Mouse (Mus musculus) CD8-positive naive resting alpha-beta T cell, adult 57 days (primary cell): ENCODE results near the gene Thada. TPM values are rescaled to one million over a fixed set of nuclear protein-coding genes. Genes with fewer than 3 reads are reported as not detected.

ENCODE experiments used
- total RNA-seq: library from RNA; stranded (reverse); gene quantifications from one replicate; pipeline ENCODE4 v1.2.4, GENCODE M21; 2023

Gene Thada
- 133 TPM for total RNA-seq

GRCm38 (mm10) chr17:84465753-84466608, at the start of gene Thada:
Gene Thada, minus strand, starts transcription at chr17:84466205.

DNA sequence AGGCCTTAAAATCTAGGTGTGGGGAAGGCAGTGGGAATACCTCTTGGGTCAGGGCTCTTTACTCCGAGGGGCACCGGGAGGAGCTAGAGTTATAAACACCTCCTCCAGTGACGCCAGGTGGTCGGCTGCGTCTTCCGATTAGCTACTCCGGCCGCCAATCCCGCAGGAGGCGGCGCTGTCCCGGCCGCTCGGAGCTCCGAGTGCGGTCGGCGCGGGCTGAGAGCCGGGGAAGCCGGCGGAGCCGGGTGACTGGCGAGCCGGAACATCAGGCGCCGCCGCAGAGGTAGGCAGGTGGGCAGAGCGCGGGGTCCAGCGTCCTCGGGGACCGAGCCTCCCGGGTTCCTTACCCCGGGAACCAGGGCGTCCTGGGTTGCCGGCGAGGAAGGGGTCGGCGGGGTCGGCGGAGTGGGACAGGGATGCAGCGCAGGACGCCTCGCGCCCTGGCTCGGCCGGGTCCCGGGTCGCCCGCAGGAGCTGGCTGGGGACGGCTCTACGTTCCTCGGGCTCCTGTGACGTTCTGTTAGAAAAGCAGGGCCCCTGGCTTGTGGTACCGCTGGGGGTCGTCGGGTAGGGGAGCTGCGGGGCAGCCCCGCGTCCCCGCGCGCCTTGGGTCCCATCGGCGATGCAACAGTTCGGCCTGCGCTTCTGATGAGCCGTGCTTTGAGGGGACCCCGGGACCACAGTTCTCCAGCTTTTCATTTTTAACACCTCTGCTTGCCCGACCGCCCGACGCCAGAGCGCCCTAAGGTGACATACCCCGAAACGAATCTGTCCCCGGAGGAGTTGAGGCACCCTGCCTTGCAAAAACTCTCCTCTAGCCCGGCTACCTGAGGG, 45.9 kb upstream of the Thada start, which contains the start of gene Plekhh2:
Gene Plekhh2 (plus strand): TSS at position 214 of the 834 bp plus-strand sequence.

GRCm38 (mm10) chr17:84187727-84188373, 278.2 kb downstream of the Thada start, which contains the start of gene Zfp36l2:
Gene Zfp36l2, minus strand, starts transcription at chr17:84187947.

Other genes with a start within 250 kb of the Thada start
- gene Plekhh2, start 45.7 kb upstream of the Thada start, total RNA-seq = not detected
- gene Dync2li1, start 160.3 kb upstream of the Thada start, total RNA-seq = not detected
- not detected for gene Abcg8, start 210.1 kb upstream of the Thada start, total RNA-seq
- not detected for gene Abcg5, start 216.8 kb upstream of the Thada start, total RNA-seq